Mouse (Mus musculus) limb, embryonic 12.5 days (tissue): Measurements from ENCODE around the gene Slc35e3. TPM values are rescaled to one million over a fixed set of nuclear protein-coding genes. Genes with fewer than 3 reads are reported as not detected.
"Not testable (repeated sequence)": the region's sequence is repeated elsewhere in the genome, so short reads cannot be mapped to it uniquely, and the experiment has no call there.

Experiments used
- ATAC-seq: fragments of 200-750 bp; cut with Nextera tagmentation; 2 replicates; pipeline ENCODE4 v1.8.0; 2017; ENCODE audit warnings: low read depth, moderate TSS enrichment; ENCODE audit not compliant: insufficient number of reproducible peaks, insufficient read depth, low FRiP score, low TSS enrichment
- H3K27ac ChIP-seq: fragments of 300-500 bp; sonication (generic); 2 replicates; pipeline ENCODE4 v1.5.1; 2016; ENCODE audit warnings: mild to moderate bottlenecking, moderate library complexity
- H3K27me3 ChIP-seq: fragments of 300-500 bp; sonication (generic); 2 replicates; pipeline ENCODE4 v1.6.1; 2016; ENCODE audit warnings: mild to moderate bottlenecking, moderate library complexity
- H3K36me3 ChIP-seq: fragments of 300-500 bp; sonication (generic); 2 replicates; pipeline ENCODE4 v1.6.1; 2016; ENCODE audit warnings: mild to moderate bottlenecking, moderate library complexity
- H3K4me1 ChIP-seq: fragments of 300-500 bp; sonication (generic); replicated peaks from 2 replicates; pipeline ENCODE4 v1.6.1; 2016
- H3K4me2 ChIP-seq: fragments of 300-500 bp; sonication (generic); 2 replicates; pipeline ENCODE4 v1.6.1; 2016; ENCODE audit warnings: mild to moderate bottlenecking, moderate library complexity
- H3K4me3 ChIP-seq: fragments of 300-500 bp; sonication (generic); replicated peaks from 2 replicates; pipeline ENCODE4 v1.5.1; 2016; ENCODE audit warnings: mild to moderate bottlenecking
- H3K9ac ChIP-seq: fragments of 300-500 bp; sonication (generic); replicated peaks from 2 replicates; pipeline ENCODE4 v1.6.1; 2016; ENCODE audit warnings: mild to moderate bottlenecking, moderate library complexity
- H3K9me3 ChIP-seq: fragments of 300-500 bp; sonication (generic); 2 replicates; pipeline ENCODE4 v1.6.1; 2016; ENCODE audit warnings: mild to moderate bottlenecking, moderate library complexity
- WGBS: fragments of 180-500 bp; shearing (Covaris S2); methylation state at CpG from one replicate; pipeline ENCODE4 v1.1.7; 2016; 5-methylcytosine and 5-hydroxymethylcytosine counted together
- polyA plus RNA-seq: library from polyadenylated mRNA; unstranded; fragments of >200 nt; fragmentation: Nextera tagmentation; extraction: Ambion mirVana; gene quantifications from 2 replicates; pipeline ENCODE4 v1.2.1, GENCODE M21; 2016

The Slc35e3 gene
- polyA plus RNA-seq, 1 experiment from 2014 or later = 43.8 TPM

GRCm38 (mm10) chr10:117742618-117743017, 3.5 kb downstream of the Slc35e3 start:
- H3K27me3 ChIP-seq = no peaks in the 10 kb centered on the region
- no peak overlapping the region for H3K9ac ChIP-seq
- no peaks in the 10 kb centered on the region for H3K9me3 ChIP-seq
- no peak overlapping the region; the same call in 1 of the 2 replicates for H3K27ac ChIP-seq
- WGBS = 94% methylated on average over 4 of the region's 4 CpGs
- H3K4me3 ChIP-seq = no peak overlapping the region
- H3K4me2 ChIP-seq = no peak overlapping the region
- ATAC-seq = no peak
- peaks cover 46% of the 10 kb centered on the region for H3K36me3 ChIP-seq
- H3K4me1 ChIP-seq = peaks cover 18% of the 10 kb centered on the region

- WGBS = 89% methylated on average over 15 of the region's 15 CpGs
- Histone ChIP-seq H3K9me3 (no peaks in the 10 kb centered on the region), H3K4me3 (no peak overlapping the region), H3K4me1 (peaks cover 18% of the 10 kb centered on the region), H3K4me2 (peak overlapping the region; percentile 21), H3K9ac (no peak overlapping the region), H3K36me3 (peaks cover 50% of the 10 kb centered on the region), H3K27me3 (no peaks in the 10 kb centered on the region), H3K27ac (peak overlapping the region; percentile 72)
- no peak for ATAC-seq
These were observed 4.3 kb downstream of the Slc35e3 start for GRCm38 (mm10) chr10:117741698-117742475.

- Histone ChIP-seq H3K4me1 (peaks cover 18% of the 10 kb centered on the region), H3K36me3 (peaks cover 60% of the 10 kb centered on the region), H3K27me3 (no peaks in the 10 kb centered on the region), H3K27ac (peak overlapping the region; percentile 72), H3K4me2 (no peak overlapping the region), H3K9me3 (no peaks in the 10 kb centered on the region), H3K9ac (no peak overlapping the region), H3K4me3 (no peak overlapping the region)
- no peak for ATAC-seq
- 86% methylated on average over 9 of the region's 9 CpGs for WGBS
These were observed 5.2 kb downstream of the Slc35e3 start for GRCm38 (mm10) chr10:117740921-117741320.

- H3K4me1 ChIP-seq = peaks cover 15% of the 10 kb centered on the region
- H3K9me3 ChIP-seq = no peaks in the 10 kb centered on the region
- WGBS = 97% methylated on average over 10 of the region's 10 CpGs
- H3K27ac ChIP-seq = no peak overlapping the region
- no peak overlapping the region for H3K4me2 ChIP-seq
- H3K9ac ChIP-seq = no peak overlapping the region
- no peak for ATAC-seq
- H3K36me3 ChIP-seq = peaks cover 64% of the 10 kb centered on the region
- H3K4me3 ChIP-seq = no peak overlapping the region
- no peaks in the 10 kb centered on the region for H3K27me3 ChIP-seq
These were observed 6.0 kb downstream of the Slc35e3 start for GRCm38 (mm10) chr10:117740171-117740570.

- Histone ChIP-seq H3K27ac (no peak overlapping the region), H3K4me3 (no peak overlapping the region), H3K4me1 (peaks cover 10% of the 10 kb centered on the region; the same call in 1 of the 2 replicates), H3K9ac (no peak overlapping the region), H3K4me2 (no peak overlapping the region), H3K9me3 (no peaks in the 10 kb centered on the region), H3K36me3 (peaks cover 66% of the 10 kb centered on the region), H3K27me3 (no peaks in the 10 kb centered on the region)
- 94% methylated on average over 6 of the region's 6 CpGs for WGBS
- ATAC-seq = no peak
These were observed 6.6 kb downstream of the Slc35e3 start for GRCm38 (mm10) chr10:117739648-117739948.

- H3K27ac ChIP-seq = no peak overlapping the region
These were observed 7.1 kb downstream of the Slc35e3 start for GRCm38 (mm10) chr10:117738928-117739647.

GRCm38 (mm10) chr10:117738140-117738921, 7.8 kb downstream of the Slc35e3 start:
- Histone ChIP-seq H3K9me3 (no peaks in the 10 kb centered on the region), H3K36me3 (peaks cover 66% of the 10 kb centered on the region)
- WGBS = 90% methylated on average over 13 of the region's 13 CpGs

More at GRCm38 (mm10) chr10:117738928-117739647, 7.1 kb downstream of the Slc35e3 start:
- H3K4me1 ChIP-seq = peaks cover 6% of the 10 kb centered on the region; the same call in 1 of the 2 replicates
- peaks cover 66% of the 10 kb centered on the region for H3K36me3 ChIP-seq
- no peak overlapping the region for H3K4me3 ChIP-seq
- no peaks in the 10 kb centered on the region for H3K9me3 ChIP-seq
- 92% methylated on average over 15 of the region's 15 CpGs for WGBS
- no peak overlapping the region for H3K9ac ChIP-seq
- H3K27me3 ChIP-seq = no peaks in the 10 kb centered on the region
- no peak overlapping the region for H3K4me2 ChIP-seq
- ATAC-seq = no peak

GRCm38 (mm10) chr10:117737498-117737897, 8.7 kb downstream of the Slc35e3 start:
- not testable (repeated sequence) for H3K9me3 ChIP-seq, H3K9ac ChIP-seq, H3K27me3 ChIP-seq, ATAC-seq, H3K4me2 ChIP-seq, H3K4me1 ChIP-seq, H3K27ac ChIP-seq, H3K4me3 ChIP-seq
- H3K36me3 ChIP-seq = peaks cover 63% of the 10 kb centered on the region
- 93% methylated on average over 8 of the region's 8 CpGs for WGBS

More at GRCm38 (mm10) chr10:117738140-117738921, 7.8 kb downstream of the Slc35e3 start:
- ATAC-seq = no peak
- no peak overlapping the region for H3K27ac ChIP-seq
- H3K4me3 ChIP-seq = no peak overlapping the region
- H3K4me2 ChIP-seq = no peak overlapping the region
- no peaks in the 10 kb centered on the region for H3K4me1 ChIP-seq
- no peaks in the 10 kb centered on the region for H3K27me3 ChIP-seq
- H3K9ac ChIP-seq = no peak overlapping the region

GRCm38 (mm10) chr10:117737075-117737474, 9.1 kb downstream of the Slc35e3 start:
- WGBS = 85% methylated on average over 4 of the region's 4 CpGs
- no peak for ATAC-seq
- no peaks in the 10 kb centered on the region for H3K9me3 ChIP-seq
- H3K27me3 ChIP-seq = no peaks in the 10 kb centered on the region
- no peak overlapping the region for H3K9ac ChIP-seq
- no peak overlapping the region for H3K27ac ChIP-seq
- H3K36me3 ChIP-seq = peaks cover 62% of the 10 kb centered on the region
- H3K4me3 ChIP-seq = no peak overlapping the region
- no peaks in the 10 kb centered on the region for H3K4me1 ChIP-seq
- no peak overlapping the region for H3K4me2 ChIP-seq

- no peak for ATAC-seq
- no peak overlapping the region for H3K4me2 ChIP-seq
- H3K9ac ChIP-seq = no peak overlapping the region
- no peak overlapping the region for H3K4me3 ChIP-seq
- H3K36me3 ChIP-seq = peaks cover 62% of the 10 kb centered on the region
- 92% methylated on average over 5 of the region's 5 CpGs for WGBS
- no peaks in the 10 kb centered on the region for H3K9me3 ChIP-seq
- H3K4me1 ChIP-seq = no peaks in the 10 kb centered on the region
- no peak overlapping the region for H3K27ac ChIP-seq
- H3K27me3 ChIP-seq = no peaks in the 10 kb centered on the region
These were observed 9.6 kb downstream of the Slc35e3 start for GRCm38 (mm10) chr10:117736573-117736972.

GRCm38 (mm10) chr10:117735396-117735795, 10.8 kb downstream of the Slc35e3 start:
- H3K27ac ChIP-seq, H3K27me3 ChIP-seq, H3K4me3 ChIP-seq, H3K9me3 ChIP-seq, ATAC-seq, H3K9ac ChIP-seq, H3K4me1 ChIP-seq, H3K4me2 ChIP-seq: not testable (repeated sequence)
- H3K36me3 ChIP-seq = peaks cover 51% of the 10 kb centered on the region
- 91% methylated on average over 12 of the region's 12 CpGs for WGBS
